Mouse (Mus musculus): ENCODE measurements at regions not wholly inside any gene's neighbourhood (a gene's known extent, or its start where the extent isn't known, plus 50 kb on each side); places are given as distances from the start of the nearest gene placed in this dataset.

DNA sequence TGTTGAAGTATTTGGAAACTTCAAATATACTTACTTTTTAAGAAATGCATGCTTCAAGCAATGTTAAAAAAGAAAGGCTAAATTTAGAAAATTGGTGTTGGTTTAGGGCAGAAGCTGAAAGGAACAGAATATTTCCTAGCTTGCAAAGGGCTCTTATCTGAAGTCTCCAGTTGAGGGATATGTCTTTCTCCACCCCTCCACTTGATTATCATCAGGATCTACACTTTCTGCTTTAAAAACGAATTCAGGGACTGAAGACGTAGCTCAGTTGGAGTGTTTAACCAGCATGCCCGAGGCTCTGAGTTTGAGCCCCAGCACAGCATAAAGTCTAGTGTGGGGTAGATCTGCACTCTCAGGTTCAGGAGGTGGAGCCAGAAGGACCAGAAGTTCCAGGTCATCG is 144.9 kb upstream of the Syt6 start:
- Histone ChIP-seq H3K9ac (replicated peaks) (no peak overlapping the region), H3K36me3 (no peaks in the 10 kb centered on the region), H3K4me1 (no peaks in the 10 kb centered on the region), H3K4me2 (replicated peaks) (no peak overlapping the region), H3K27me3 (no peaks in the 10 kb centered on the region), H3K4me3 (no peak overlapping the region), H3K9me3 (no peaks in the 10 kb centered on the region), H3K27ac (replicated peaks) (no peak overlapping the region)
- ATAC-seq (replicated peaks), result no peak
- 85% methylated on average over 4 of the region's 4 CpGs for WGBS

DNA sequence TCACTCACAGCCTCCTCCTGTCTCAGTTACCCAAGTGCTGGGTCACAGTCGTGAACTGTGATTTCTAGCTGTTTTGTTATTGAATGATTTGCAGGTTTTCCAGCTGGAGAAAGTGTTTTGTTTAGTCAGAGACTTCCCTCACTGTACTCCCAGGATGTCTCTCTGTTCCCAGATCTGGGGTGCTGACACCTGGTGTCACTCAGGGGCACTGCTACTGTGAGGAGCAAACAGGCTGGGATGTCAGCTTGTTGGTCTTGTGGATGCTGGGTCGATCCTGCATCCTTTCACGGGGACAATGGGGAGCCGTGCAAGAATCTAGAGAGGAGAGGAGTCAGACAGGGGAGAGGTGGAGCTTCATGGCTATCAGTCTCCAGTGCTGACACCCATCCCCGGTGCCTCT is 142.8 kb upstream of the Syt6 start:
- Histone ChIP-seq H3K9me3 (no peaks in the 10 kb centered on the region), H3K36me3 (no peaks in the 10 kb centered on the region), H3K9ac (replicated peaks) (no peak overlapping the region), H3K4me1 (no peaks in the 10 kb centered on the region), H3K27me3 (no peaks in the 10 kb centered on the region), H3K4me3 (no peak overlapping the region), H3K27ac (replicated peaks) (no peak overlapping the region), H3K4me2 (replicated peaks) (no peak overlapping the region)
- 43% methylated on average over 5 of the region's 5 CpGs for WGBS
- no peak for ATAC-seq (replicated peaks)

DNA sequence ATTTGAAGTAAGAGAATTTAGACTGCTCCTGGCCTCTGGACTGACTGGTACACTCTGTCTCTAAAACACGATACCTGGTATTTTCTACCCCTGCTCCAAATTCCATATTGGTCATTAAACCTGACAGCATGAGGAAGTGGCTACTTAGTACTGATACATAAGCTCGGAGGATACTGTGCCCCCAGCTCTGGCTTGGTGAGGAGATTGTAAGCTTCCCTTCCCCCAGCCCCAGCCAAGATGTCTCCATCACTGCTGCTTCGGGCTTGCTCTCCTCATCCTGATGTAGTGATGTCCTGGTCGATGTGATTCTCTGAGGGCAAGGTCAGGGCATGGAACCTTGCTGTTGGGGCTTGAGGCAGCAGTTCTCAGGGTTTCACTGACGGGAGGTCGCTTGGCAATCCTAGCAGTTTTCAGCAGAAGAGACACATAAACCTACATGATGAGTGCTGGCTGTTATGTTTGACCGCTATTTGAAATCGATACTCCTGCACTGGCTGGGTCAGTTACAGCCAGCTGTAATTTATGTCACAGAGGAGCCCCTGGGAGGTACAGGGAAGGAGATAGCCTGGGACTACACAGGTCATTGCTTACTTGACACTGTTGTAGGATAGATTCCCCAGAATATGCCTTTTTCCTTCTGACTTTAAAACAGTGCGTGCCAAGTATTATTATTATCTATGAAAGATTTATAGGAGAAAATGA is 138.0 kb upstream of the Syt6 start:
- Histone ChIP-seq H3K27me3 (no peaks in the 10 kb centered on the region), H3K36me3 (no peaks in the 10 kb centered on the region), H3K4me3 (no peak overlapping the region), H3K9ac (replicated peaks) (no peak overlapping the region), H3K27ac (replicated peaks) (no peak overlapping the region), H3K4me2 (replicated peaks) (no peak overlapping the region), H3K9me3 (no peaks in the 10 kb centered on the region), H3K4me1 (no peaks in the 10 kb centered on the region)
- WGBS, result 93% methylated on average over 9 of the region's 9 CpGs
- no peak for ATAC-seq (replicated peaks)

DNA sequence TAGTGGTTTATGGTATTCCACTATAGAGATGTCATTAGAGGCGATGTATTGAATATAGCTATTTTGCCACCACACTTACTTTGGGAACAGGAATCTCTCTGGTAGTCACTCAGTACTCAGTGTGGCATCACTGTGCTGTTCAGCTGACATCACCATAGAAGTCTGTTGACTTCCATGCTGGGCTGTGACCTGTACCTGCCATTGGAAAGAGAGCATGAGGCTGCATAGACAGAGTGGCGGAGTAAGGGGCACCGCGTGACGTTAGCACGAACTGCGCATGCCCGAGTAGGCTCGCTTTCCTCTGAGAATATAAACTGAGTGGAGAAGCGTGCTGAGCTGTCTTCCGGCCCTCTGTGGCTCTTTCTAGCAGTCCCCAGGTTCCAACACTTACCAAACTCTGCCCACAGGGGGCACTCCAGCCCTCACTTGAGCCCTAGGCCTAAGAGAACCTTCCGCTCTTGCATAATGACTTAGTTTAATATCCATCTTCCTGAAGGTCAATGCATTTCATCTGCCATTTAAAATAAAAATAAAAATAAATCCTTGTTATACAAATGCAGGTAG is 136.2 kb upstream of the Syt6 start:
- 42% methylated on average over 12 of the region's 12 CpGs for WGBS
- ATAC-seq (replicated peaks), result peak; percentile 51
- no peak overlapping the region for H3K9ac ChIP-seq (replicated peaks)
- no peaks in the 10 kb centered on the region for H3K27me3 ChIP-seq
- H3K36me3 ChIP-seq, result no peaks in the 10 kb centered on the region
- no peaks in the 10 kb centered on the region for H3K9me3 ChIP-seq
- no peaks in the 10 kb centered on the region for H3K4me1 ChIP-seq
- no peak overlapping the region for H3K4me3 ChIP-seq
- no peak overlapping the region for H3K27ac ChIP-seq (replicated peaks)
- H3K4me2 ChIP-seq (replicated peaks), result no peak overlapping the region

DNA sequence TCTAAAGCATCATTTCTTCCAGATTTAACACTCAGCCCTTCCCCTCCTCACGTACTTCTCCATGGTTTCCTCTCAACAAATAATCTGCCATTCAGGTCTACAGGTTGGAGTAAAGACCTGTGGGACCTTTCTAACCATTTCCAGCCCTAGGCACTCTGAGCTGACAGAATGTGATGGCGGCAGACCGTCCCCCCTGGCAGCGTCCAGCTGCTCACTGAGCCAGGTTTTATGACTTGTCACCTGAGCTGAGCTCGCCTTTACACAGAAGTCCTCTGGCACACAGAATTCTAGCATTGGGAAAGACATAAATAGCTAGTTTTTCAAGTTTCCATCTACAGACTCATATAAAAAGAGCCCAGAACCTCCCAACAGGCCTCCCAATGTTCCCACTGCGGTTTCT is 131.8 kb upstream of the Syt6 start:
- no peaks in the 10 kb centered on the region for H3K9me3 ChIP-seq
- H3K27me3 ChIP-seq, result no peaks in the 10 kb centered on the region
- no peaks in the 10 kb centered on the region for H3K36me3 ChIP-seq
- no peak overlapping the region for H3K4me3 ChIP-seq
- H3K9ac ChIP-seq (replicated peaks), result no peak overlapping the region
- no peak overlapping the region for H3K4me2 ChIP-seq (replicated peaks)
- WGBS, result 86% methylated on average over 6 of the region's 6 CpGs
- ATAC-seq (replicated peaks), result no peak
- no peaks in the 10 kb centered on the region for H3K4me1 ChIP-seq
- H3K27ac ChIP-seq (replicated peaks), result no peak overlapping the region

DNA sequence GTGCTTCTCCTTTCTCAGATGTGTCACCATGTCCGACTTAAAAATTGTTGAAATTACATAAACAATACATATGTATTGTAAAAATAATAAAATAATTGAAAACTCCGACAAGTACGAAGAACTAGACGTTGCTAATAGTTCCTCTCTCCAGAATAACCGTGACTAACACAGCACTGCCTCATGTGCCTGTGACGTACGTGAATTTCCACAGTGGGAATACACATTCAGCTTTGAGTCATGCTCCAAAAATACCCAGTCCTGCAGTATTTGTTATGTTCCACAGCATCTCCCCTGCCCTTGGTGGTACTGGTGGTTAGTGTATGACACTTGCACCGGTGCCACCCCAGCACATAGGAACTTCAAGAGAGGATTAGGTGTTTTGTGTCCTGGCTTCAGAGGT is 129.2 kb upstream of the Syt6 start:
- Histone ChIP-seq H3K9ac (replicated peaks) (no peak overlapping the region), H3K27me3 (no peaks in the 10 kb centered on the region), H3K4me3 (no peak overlapping the region), H3K4me2 (replicated peaks) (no peak overlapping the region), H3K36me3 (no peaks in the 10 kb centered on the region), H3K27ac (replicated peaks) (no peak overlapping the region), H3K4me1 (no peaks in the 10 kb centered on the region), H3K9me3 (no peaks in the 10 kb centered on the region)
- ATAC-seq (replicated peaks), result no peak
- 94% methylated on average over 8 of the region's 8 CpGs for WGBS

DNA sequence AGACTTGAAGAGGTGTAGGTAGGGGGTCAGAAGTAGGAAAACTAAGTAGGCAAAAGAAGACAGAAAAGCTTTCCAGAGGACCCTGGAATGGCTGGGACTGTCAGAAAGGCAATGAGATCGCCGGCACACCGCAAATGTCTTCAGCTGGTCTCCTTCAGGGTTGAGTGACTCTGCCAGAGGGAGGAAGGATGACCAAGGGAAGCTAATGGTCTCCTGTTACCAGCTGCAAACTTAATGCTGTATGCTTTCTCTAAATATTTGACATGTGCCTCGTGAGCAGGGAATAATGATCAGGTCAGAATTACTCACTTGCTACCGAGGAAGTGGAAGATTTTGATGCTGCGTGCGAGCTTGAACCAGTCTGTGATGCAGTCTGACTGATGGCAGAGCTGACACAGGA is 125.2 kb upstream of the Syt6 start:
- no peak overlapping the region for H3K4me2 ChIP-seq (replicated peaks)
- no peaks in the 10 kb centered on the region for H3K4me1 ChIP-seq
- no peak for ATAC-seq (replicated peaks)

DNA sequence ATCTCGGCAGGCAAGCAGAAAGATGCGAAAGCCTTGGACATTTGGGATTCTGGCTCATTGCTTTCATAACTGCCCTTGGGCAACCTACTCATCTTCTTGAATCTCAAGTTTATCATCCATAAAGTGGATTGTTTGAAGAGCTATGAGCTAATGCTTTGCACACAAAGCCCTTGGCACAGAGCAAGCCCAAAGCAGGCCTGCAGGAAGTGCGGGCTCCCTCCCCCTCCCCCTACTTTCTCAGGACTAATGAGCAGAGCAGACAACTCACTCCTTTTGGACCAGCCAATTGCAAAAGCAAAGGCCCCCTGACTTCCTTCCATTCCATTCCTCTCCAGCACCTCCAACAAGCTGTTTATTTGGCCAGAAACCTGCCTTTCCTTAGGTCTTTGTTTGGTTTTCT is 123.1 kb upstream of the Syt6 start:
- H3K9me3 ChIP-seq, result no peaks in the 10 kb centered on the region
- no peak overlapping the region for H3K4me2 ChIP-seq (replicated peaks)
- no peak overlapping the region for H3K4me3 ChIP-seq
- H3K4me1 ChIP-seq, result no peaks in the 10 kb centered on the region
- ATAC-seq (replicated peaks), result no peak
- WGBS, result 75% methylated on average over 3 of the region's 3 CpGs
- no peak overlapping the region for H3K27ac ChIP-seq (replicated peaks)
- H3K27me3 ChIP-seq, result no peaks in the 10 kb centered on the region
- H3K9ac ChIP-seq (replicated peaks), result no peak overlapping the region
- H3K36me3 ChIP-seq, result no peaks in the 10 kb centered on the region

More for the DNA sequence above, 125.2 kb upstream of the Syt6 start:
- no peaks in the 10 kb centered on the region for H3K27me3 ChIP-seq
- no peak overlapping the region for H3K27ac ChIP-seq (replicated peaks)
- 73% methylated on average over 7 of the region's 7 CpGs for WGBS
- H3K4me3 ChIP-seq, result no peak overlapping the region
- no peaks in the 10 kb centered on the region for H3K36me3 ChIP-seq
- no peak overlapping the region for H3K9ac ChIP-seq (replicated peaks)
- no peaks in the 10 kb centered on the region for H3K9me3 ChIP-seq

DNA sequence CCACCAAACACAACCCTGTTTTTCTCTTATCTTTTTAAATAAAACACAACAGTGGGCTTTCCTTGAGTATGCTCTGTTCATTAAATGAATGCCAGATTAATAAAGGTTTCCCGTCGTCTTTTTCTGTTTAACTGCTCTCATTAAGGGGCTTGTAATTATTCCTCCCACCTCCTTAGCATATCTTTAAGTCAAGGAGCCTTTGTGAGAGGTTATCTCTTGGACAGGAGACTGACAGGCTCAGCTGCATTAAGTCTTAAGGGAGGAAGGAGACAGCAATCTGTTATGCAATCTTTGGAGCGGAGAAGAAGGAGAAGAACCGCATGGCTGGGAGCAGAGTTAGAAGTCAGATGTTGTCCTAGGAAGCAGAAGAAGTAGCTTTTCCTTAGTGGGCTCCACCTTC is 111.3 kb upstream of the Syt6 start:
- Histone ChIP-seq H3K9ac (replicated peaks) (no peak overlapping the region), H3K36me3 (no peaks in the 10 kb centered on the region), H3K4me2 (replicated peaks) (no peak overlapping the region), H3K27me3 (no peaks in the 10 kb centered on the region), H3K4me3 (no peak overlapping the region), H3K4me1 (peaks cover 25% of the 10 kb centered on the region), H3K27ac (replicated peaks) (0 out of 2 replicates have a peak overlapping the region, but pooled peaks have one; percentile 1), H3K9me3 (no peaks in the 10 kb centered on the region)
- 21% methylated on average over 4 of the region's 4 CpGs for WGBS
- ATAC-seq (replicated peaks), result 0 out of 2 replicates have a peak, but pooled peaks have one; percentile 13

DNA sequence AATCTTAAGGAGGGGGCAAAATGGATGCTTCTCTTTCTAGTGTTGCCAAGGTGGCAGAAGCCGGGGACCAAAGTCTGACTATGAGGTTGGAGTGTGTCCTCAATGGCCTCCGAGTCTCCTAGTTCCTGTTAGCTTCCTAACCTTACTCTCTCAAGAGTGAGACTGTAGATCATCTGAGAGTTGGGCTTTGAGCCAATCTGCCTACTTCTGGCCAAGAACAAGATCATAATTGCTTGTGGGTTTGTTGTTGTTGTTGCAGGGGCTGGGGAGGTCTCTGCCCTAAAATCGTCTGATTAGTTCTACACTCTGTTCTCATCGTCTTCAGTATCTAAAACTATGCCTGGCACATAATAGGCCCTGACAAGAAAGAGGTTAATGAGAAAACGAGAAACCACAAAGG is 110.8 kb upstream of the Syt6 start:
- Histone ChIP-seq H3K4me3 (no peak overlapping the region), H3K36me3 (no peaks in the 10 kb centered on the region), H3K4me1 (peaks cover 25% of the 10 kb centered on the region), H3K27ac (replicated peaks) (0 out of 2 replicates have a peak overlapping the region, but pooled peaks have one; percentile 1), H3K4me2 (replicated peaks) (no peak overlapping the region), H3K9ac (replicated peaks) (no peak overlapping the region), H3K27me3 (no peaks in the 10 kb centered on the region), H3K9me3 (no peaks in the 10 kb centered on the region)
- no peak for ATAC-seq (replicated peaks)
- WGBS, result 34% methylated on average over 5 of the region's 5 CpGs

DNA sequence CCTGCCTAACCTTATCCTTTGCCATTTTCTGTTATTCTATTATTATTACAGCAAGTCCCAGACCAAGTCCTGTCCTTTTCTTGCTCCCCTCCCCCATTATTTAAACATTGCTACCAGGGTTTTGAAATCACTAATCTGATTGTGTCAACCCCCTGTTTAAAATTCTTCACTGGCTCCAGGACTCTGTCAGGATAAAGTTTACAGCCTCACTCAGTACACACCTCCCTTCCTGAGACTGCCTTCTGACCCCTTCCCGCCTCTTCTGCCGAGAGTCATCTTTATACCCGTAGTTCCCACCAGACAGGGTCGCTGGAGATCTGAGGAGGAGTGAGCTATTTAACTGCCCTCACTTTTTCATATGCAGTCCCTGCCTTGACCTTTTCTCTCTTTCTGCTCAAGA is 110.3 kb upstream of the Syt6 start:
- no peaks in the 10 kb centered on the region for H3K27me3 ChIP-seq
- H3K36me3 ChIP-seq, result no peaks in the 10 kb centered on the region
- H3K4me3 ChIP-seq, result no peak overlapping the region
- ATAC-seq (replicated peaks), result no peak
- no peak overlapping the region for H3K27ac ChIP-seq (replicated peaks)
- 54% methylated on average over 4 of the region's 4 CpGs for WGBS
- no peak overlapping the region for H3K9ac ChIP-seq (replicated peaks)
- H3K9me3 ChIP-seq, result no peaks in the 10 kb centered on the region
- H3K4me2 ChIP-seq (replicated peaks), result no peak overlapping the region
- H3K4me1 ChIP-seq, result peaks cover 25% of the 10 kb centered on the region

DNA sequence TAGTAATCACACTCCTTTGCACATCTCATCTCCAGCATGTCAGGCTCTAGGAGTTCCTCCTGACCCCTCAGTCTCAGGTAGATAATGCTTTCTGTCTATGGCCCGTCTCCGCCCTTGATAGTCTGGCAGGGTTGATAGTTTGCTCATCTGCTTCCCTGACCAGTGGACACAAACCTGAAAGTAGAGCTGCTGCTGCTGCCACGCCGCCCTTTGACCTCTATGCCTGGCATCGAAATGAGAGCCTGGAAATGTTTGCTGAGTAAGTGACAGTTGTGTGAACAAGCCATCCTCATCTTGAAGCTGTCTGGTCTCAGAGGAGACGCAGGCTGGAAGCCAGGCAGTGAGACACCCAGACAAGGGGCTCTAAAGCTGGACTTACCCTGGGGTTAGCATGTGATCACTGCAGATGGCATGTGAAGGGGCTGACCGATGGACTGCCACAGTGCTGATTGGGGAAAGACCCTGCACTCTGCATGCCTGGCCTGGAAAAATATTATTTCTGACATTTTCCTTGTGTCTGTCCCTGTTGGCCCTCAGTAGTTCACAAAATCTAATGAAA is 109.8 kb upstream of the Syt6 start:
- H3K4me3 ChIP-seq, result no peak overlapping the region
- 85% methylated on average over 7 of the region's 7 CpGs for WGBS
- no peaks in the 10 kb centered on the region for H3K9me3 ChIP-seq
- H3K9ac ChIP-seq (replicated peaks), result no peak overlapping the region
- peaks cover 25% of the 10 kb centered on the region for H3K4me1 ChIP-seq
- no peaks in the 10 kb centered on the region for H3K27me3 ChIP-seq
- no peaks in the 10 kb centered on the region for H3K36me3 ChIP-seq
- no peak overlapping the region for H3K27ac ChIP-seq (replicated peaks)
- ATAC-seq (replicated peaks), result no peak
- no peak overlapping the region for H3K4me2 ChIP-seq (replicated peaks)

DNA sequence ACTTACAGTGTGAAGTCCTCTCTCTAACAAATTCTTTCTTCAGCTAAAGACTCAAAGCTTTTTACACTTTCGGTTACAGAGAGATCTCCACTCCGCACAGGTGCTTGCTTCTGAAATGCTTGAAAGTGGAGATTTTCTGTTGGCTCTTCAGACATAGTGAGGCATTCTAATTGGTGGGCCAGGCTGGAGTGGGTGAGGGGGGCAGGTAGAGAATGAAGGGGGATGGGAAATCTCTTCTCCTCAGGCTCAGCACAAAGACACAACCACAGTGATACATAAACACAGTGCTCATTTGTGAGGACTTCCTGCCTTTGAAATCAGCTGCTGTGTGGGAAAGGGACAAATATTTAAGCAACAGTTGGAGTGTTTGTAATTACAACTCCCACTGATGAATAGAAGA is 109.1 kb upstream of the Syt6 start:
- Histone ChIP-seq H3K9ac (replicated peaks) (no peak overlapping the region), H3K4me1 (peaks cover 25% of the 10 kb centered on the region), H3K4me3 (no peak overlapping the region), H3K36me3 (no peaks in the 10 kb centered on the region), H3K27ac (replicated peaks) (no peak overlapping the region), H3K4me2 (replicated peaks) (no peak overlapping the region), H3K9me3 (no peaks in the 10 kb centered on the region), H3K27me3 (no peaks in the 10 kb centered on the region)
- WGBS, result 60% methylated on average over 2 of the region's 2 CpGs
- ATAC-seq (replicated peaks), result peak; percentile 62; the same call in 1 of the 2 replicates

Data from forebrain, embryonic 15.5 days (tissue).